Mouse (Mus musculus): ENCODE data around the gene Gm47955. TPM values are rescaled to one million over a fixed set of nuclear protein-coding genes. Genes with fewer than 3 reads are reported as not detected.
"Not testable (repeated sequence)": the region's sequence is repeated elsewhere in the genome, so short reads cannot be mapped to it uniquely, and the experiment has no call there.

Gm47955 gene
- polyA plus RNA-seq, 1 experiment from 2014 or later = not detected

- H3K9me3 ChIP-seq (ENCODE audit: control insufficient read depth, low read length); H3K4me1 ChIP-seq (ENCODE audit: control insufficient read depth, insufficient read depth, low read length); H3K27ac ChIP-seq (replicated peaks; ENCODE audit: low read depth, low read length); H3K4me2 ChIP-seq (ENCODE audit: low read length); ATAC-seq (ENCODE audit: low FRiP score, low TSS enrichment); H3K27me3 ChIP-seq (ENCODE audit: control insufficient read depth, insufficient read depth, low read length); H3K36me3 ChIP-seq (ENCODE audit: control insufficient read depth, insufficient read depth, low read length); H3K4me3 ChIP-seq (replicated peaks; ENCODE audit: low read depth, low read length); H3K9ac ChIP-seq (replicated peaks; ENCODE audit: low read length); DNase-seq: not testable (repeated sequence)
- WGBS = 96% methylated on average over 2 of the region's 2 CpGs
Measured at GRCm38 (mm10) chr1:82946029-82946428, 14.1 kb upstream of the Gm47955 start.

DNA sequence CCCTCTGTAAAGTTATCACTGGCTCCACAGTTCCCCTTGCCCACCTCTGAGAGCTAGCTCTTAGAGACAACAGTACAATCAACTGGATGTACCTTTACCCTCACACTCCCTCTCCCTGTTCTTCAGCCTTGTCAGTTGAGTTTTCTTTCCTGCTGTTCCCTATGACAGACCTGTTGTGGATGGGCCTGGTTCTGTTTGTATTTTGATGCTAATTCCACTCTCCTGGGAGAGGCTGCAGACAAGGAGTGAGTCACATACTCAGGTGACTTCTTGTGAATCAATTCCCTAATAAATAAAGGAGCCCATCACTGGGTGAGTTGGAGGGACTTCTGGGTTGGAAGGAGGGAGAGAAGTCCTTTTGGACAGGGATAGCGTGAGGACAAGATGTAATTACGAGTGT, 11.5 kb upstream of the Gm47955 start:
- H3K4me3 ChIP-seq (replicated peaks; ENCODE audit: low read depth, low read length) = no peak overlapping the region
- H3K4me2 ChIP-seq (ENCODE audit: low read length) = no peak overlapping the region
- 90% methylated on average over 2 of the region's 2 CpGs for WGBS
- H3K9me3 ChIP-seq (ENCODE audit: control insufficient read depth, low read length) = no peaks in the 10 kb centered on the region
- no peak overlapping the region for H3K27ac ChIP-seq (replicated peaks; ENCODE audit: low read depth, low read length)
- no peak for ATAC-seq (ENCODE audit: low FRiP score, low TSS enrichment)
- H3K36me3 ChIP-seq (ENCODE audit: control insufficient read depth, insufficient read depth, low read length) = no peaks in the 10 kb centered on the region
- H3K9ac ChIP-seq (replicated peaks; ENCODE audit: low read length) = no peak overlapping the region
- DNase-seq = no peak
- H3K4me1 ChIP-seq (ENCODE audit: control insufficient read depth, insufficient read depth, low read length) = no peaks in the 10 kb centered on the region
- no peaks in the 10 kb centered on the region for H3K27me3 ChIP-seq (ENCODE audit: control insufficient read depth, insufficient read depth, low read length)

DNA sequence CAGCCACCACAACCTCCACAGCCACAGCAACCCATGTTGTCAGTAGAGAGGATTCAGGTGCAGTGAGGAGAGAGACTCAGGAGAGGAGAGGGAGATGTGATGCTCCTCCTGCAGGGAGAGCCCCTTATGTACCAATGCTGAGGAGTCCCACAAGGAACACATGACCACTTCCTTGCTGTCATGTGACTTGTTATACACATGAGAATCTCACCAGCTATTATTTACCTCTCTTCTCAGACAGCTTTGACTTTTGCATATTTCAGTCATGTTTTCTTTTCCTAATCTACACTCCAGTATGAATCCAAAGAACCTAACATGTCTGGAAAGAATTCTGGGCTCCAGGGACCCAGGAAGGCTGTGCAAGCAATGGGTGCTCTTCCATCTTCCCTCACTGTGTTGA, 4.2 kb upstream of the Gm47955 start, which contains the start of gene Gm7544:
Gene Gm7544 (minus strand): TSS at position 101 of the 400 bp plus-strand sequence.
- not testable (repeated sequence) for ATAC-seq (ENCODE audit: low FRiP score, low TSS enrichment); H3K9me3 ChIP-seq (ENCODE audit: control insufficient read depth, low read length); H3K27me3 ChIP-seq (ENCODE audit: control insufficient read depth, insufficient read depth, low read length); DNase-seq; H3K36me3 ChIP-seq (ENCODE audit: control insufficient read depth, insufficient read depth, low read length); H3K4me3 ChIP-seq (replicated peaks; ENCODE audit: low read depth, low read length); H3K4me1 ChIP-seq (ENCODE audit: control insufficient read depth, insufficient read depth, low read length); H3K4me2 ChIP-seq (ENCODE audit: low read length); H3K27ac ChIP-seq (replicated peaks; ENCODE audit: low read depth, low read length); H3K9ac ChIP-seq (replicated peaks; ENCODE audit: low read length)

DNA sequence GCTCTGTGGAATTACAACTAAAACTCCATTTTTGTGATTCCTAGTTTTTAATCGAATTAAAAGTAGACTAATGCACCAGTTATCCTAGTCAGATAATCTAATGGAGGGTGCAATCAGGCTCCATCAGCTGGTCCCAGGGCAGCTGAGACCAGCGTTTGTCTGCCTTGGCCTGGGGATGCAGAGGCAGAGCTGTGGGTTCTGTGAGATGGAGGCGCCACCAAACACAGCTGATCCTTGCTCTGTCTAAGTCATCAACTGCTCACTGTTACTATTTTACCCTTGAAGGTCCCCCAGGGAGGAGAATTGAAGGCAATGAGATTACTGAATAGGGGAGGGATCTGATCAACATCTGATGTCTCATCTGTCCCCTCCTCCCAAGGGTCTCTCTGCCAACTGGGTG, 6.3 kb downstream of the Gm47955 start:
- Histone ChIP-seq H3K4me2 (ENCODE audit: low read length) (no peak overlapping the region), H3K4me3 (replicated peaks; ENCODE audit: low read depth, low read length) (no peak overlapping the region), H3K27ac (replicated peaks; ENCODE audit: low read depth, low read length) (no peak overlapping the region), H3K9ac (replicated peaks; ENCODE audit: low read length) (no peak overlapping the region), H3K9me3 (ENCODE audit: control insufficient read depth, low read length) (no peaks in the 10 kb centered on the region), H3K4me1 (ENCODE audit: control insufficient read depth, insufficient read depth, low read length) (no peaks in the 10 kb centered on the region), H3K27me3 (ENCODE audit: control insufficient read depth, insufficient read depth, low read length) (no peaks in the 10 kb centered on the region), H3K36me3 (ENCODE audit: control insufficient read depth, insufficient read depth, low read length) (no peaks in the 10 kb centered on the region)
- no peak for ATAC-seq (ENCODE audit: low FRiP score, low TSS enrichment)
- 69% methylated on average over 3 of the region's 3 CpGs for WGBS
- DNase-seq = no peak

DNA sequence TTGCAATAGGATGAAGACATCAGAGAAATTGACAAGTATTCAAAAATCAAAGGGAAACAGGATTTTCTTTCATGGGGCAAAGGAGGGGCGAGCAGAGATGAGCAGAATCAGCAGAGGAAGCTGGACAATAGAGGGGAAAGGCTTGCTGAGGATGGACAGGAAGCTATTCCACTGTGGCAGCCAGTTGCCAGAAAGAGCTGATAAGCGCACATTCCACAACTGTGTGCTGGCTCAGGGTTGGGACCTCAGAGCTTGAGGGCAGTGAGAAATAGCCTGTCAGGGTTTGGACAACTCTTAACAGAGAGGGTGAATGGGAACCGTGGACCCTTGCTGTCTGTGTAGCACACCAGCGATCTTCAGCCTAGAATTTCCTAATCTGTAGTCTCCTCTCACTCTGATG, 12.0 kb downstream of the Gm47955 start:
- Histone ChIP-seq H3K36me3 (ENCODE audit: control insufficient read depth, insufficient read depth, low read length) (no peaks in the 10 kb centered on the region), H3K4me1 (ENCODE audit: control insufficient read depth, insufficient read depth, low read length) (no peaks in the 10 kb centered on the region), H3K4me2 (ENCODE audit: low read length) (no peak overlapping the region), H3K4me3 (replicated peaks; ENCODE audit: low read depth, low read length) (no peak overlapping the region), H3K9ac (replicated peaks; ENCODE audit: low read length) (no peak overlapping the region), H3K9me3 (ENCODE audit: control insufficient read depth, low read length) (no peaks in the 10 kb centered on the region), H3K27ac (replicated peaks; ENCODE audit: low read depth, low read length) (no peak overlapping the region), H3K27me3 (ENCODE audit: control insufficient read depth, insufficient read depth, low read length) (no peaks in the 10 kb centered on the region)
- no peak; the same call in 1 of the 2 replicates for ATAC-seq (ENCODE audit: low FRiP score, low TSS enrichment)
- no peak for DNase-seq
- WGBS = 31% methylated on average over 4 of the region's 4 CpGs

- H3K4me3 ChIP-seq (replicated peaks; ENCODE audit: low read depth, low read length) = no peak overlapping the region
- ATAC-seq (ENCODE audit: low FRiP score, low TSS enrichment) (no peak), DNase-seq (no peak)
- H3K4me1 ChIP-seq (ENCODE audit: control insufficient read depth, insufficient read depth, low read length) = no peaks in the 10 kb centered on the region
- no peak overlapping the region for H3K9ac ChIP-seq (replicated peaks; ENCODE audit: low read length)
- no peaks in the 10 kb centered on the region for H3K9me3 ChIP-seq (ENCODE audit: control insufficient read depth, low read length)
- H3K36me3 ChIP-seq (ENCODE audit: control insufficient read depth, insufficient read depth, low read length) = no peaks in the 10 kb centered on the region
- no peak overlapping the region for H3K4me2 ChIP-seq (ENCODE audit: low read length)
- no peaks in the 10 kb centered on the region for H3K27me3 ChIP-seq (ENCODE audit: control insufficient read depth, insufficient read depth, low read length)
- H3K27ac ChIP-seq (replicated peaks; ENCODE audit: low read depth, low read length) = no peak overlapping the region
- WGBS = 86% methylated on average over 1 of the region's 1 CpGs
Measured at GRCm38 (mm10) chr1:82973244-82973643, 13.2 kb downstream of the Gm47955 start.

DNA sequence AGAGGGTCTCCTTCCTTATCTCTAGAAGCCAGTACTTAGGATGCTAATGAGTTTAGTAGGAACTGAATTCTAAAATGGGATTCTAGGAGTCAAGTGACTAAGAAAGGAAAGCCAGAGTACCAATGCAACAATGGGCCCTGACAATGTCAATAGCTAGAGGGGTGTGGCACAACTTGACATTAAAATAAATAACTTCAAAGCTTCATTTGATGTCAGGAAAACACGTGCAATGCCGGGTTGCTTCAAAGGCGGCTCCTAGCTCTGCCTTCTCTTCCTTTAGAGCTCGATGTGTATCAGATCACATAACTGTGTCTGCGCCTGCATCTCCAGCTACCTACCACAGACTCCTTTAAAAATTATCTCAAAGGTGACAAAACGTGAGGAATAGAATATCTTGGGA, 13.8 kb downstream of the Gm47955 start:
- H3K9me3 ChIP-seq (ENCODE audit: control insufficient read depth, low read length) = no peaks in the 10 kb centered on the region
- no peak overlapping the region for H3K4me3 ChIP-seq (replicated peaks; ENCODE audit: low read depth, low read length)
- no peaks in the 10 kb centered on the region for H3K4me1 ChIP-seq (ENCODE audit: control insufficient read depth, insufficient read depth, low read length)
- DNase-seq (no peak), ATAC-seq (ENCODE audit: low FRiP score, low TSS enrichment) (no peak)
- 63% methylated on average over 6 of the region's 6 CpGs for WGBS
- no peak overlapping the region for H3K4me2 ChIP-seq (ENCODE audit: low read length)
- H3K9ac ChIP-seq (replicated peaks; ENCODE audit: low read length) = no peak overlapping the region
- H3K27ac ChIP-seq (replicated peaks; ENCODE audit: low read depth, low read length) = no peak overlapping the region
- H3K27me3 ChIP-seq (ENCODE audit: control insufficient read depth, insufficient read depth, low read length) = no peaks in the 10 kb centered on the region
- H3K36me3 ChIP-seq (ENCODE audit: control insufficient read depth, insufficient read depth, low read length) = no peaks in the 10 kb centered on the region

DNA sequence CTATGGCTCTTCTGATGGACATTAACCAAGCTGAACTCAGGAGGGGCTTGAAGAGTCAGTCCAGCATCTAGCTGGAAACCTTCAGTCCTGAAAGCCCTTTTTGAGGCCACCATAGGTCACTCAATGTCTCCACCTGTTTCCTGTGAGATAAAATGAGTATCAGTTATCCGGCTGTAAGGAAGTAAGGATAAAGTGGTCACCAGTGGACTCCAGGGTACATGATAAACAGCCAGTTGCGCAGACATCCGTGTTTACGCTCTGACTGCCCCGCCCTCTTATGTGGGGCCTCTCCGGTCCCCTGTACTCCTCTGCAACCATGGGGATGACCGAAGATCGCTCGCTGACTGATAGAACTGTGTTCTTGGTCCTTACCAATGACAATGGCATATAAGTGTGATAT, 14.3 kb downstream of the Gm47955 start:
- no peak for DNase-seq
- no peaks in the 10 kb centered on the region for H3K9me3 ChIP-seq (ENCODE audit: control insufficient read depth, low read length)
- no peak overlapping the region for H3K4me2 ChIP-seq (ENCODE audit: low read length)
- H3K27me3 ChIP-seq (ENCODE audit: control insufficient read depth, insufficient read depth, low read length) = no peaks in the 10 kb centered on the region
- H3K36me3 ChIP-seq (ENCODE audit: control insufficient read depth, insufficient read depth, low read length) = no peaks in the 10 kb centered on the region
- WGBS = 95% methylated on average over 9 of the region's 9 CpGs
- H3K4me3 ChIP-seq (replicated peaks; ENCODE audit: low read depth, low read length) = no peak overlapping the region
- ATAC-seq (ENCODE audit: low FRiP score, low TSS enrichment) = no peak
- H3K4me1 ChIP-seq (ENCODE audit: control insufficient read depth, insufficient read depth, low read length) = no peaks in the 10 kb centered on the region
- no peak overlapping the region for H3K27ac ChIP-seq (replicated peaks; ENCODE audit: low read depth, low read length)
- no peak overlapping the region for H3K9ac ChIP-seq (replicated peaks; ENCODE audit: low read length)

- no peak for ATAC-seq (ENCODE audit: low FRiP score, low TSS enrichment)
- no peaks in the 10 kb centered on the region for H3K36me3 ChIP-seq (ENCODE audit: control insufficient read depth, insufficient read depth, low read length)
- no peak for DNase-seq
- H3K9me3 ChIP-seq (ENCODE audit: control insufficient read depth, low read length) = no peaks in the 10 kb centered on the region
- H3K4me1 ChIP-seq (ENCODE audit: control insufficient read depth, insufficient read depth, low read length) = no peaks in the 10 kb centered on the region
- no peak overlapping the region for H3K9ac ChIP-seq (replicated peaks; ENCODE audit: low read length)
- H3K4me2 ChIP-seq (ENCODE audit: low read length) = no peak overlapping the region
- no peak overlapping the region for H3K27ac ChIP-seq (replicated peaks; ENCODE audit: low read depth, low read length)
- WGBS = 93% methylated on average over 5 of the region's 5 CpGs
- H3K27me3 ChIP-seq (ENCODE audit: control insufficient read depth, insufficient read depth, low read length) = no peaks in the 10 kb centered on the region
- H3K4me3 ChIP-seq (replicated peaks; ENCODE audit: low read depth, low read length) = no peak overlapping the region
Measured at GRCm38 (mm10) chr1:82975750-82976149, 15.7 kb downstream of the Gm47955 start.

Measured in midbrain, embryonic 14.5 days (tissue).